ENCODE assay signal across 8 mouse cellular contexts in genomic region chr17:27565163-27565941, GRCm38 (mm10). TPM values are rescaled to one million over a fixed set of nuclear protein-coding genes. Genes with fewer than 3 reads are reported as not detected.
DNase-seq lines count a peak whose midpoint lies in the region; ATAC-seq and TF ChIP-seq lines count a peak whose summit lies in the region.

Gene AI413582, minus strand, starts transcription at chr17:27565756.

- peaks cover 10% of the 10 kb centered on the region for H3K4me1 ChIP-seq in hindbrain, postnatal 0 days (ENCODE audit: insufficient read depth, low read length)

- no peaks in the 10 kb centered on the region for H3K9me3 ChIP-seq in hindbrain, postnatal 0 days (ENCODE audit: low read length)

- ATAC-seq in activated CD4-positive, CD25-positive, alpha-beta regulatory T cell, adult 4 months: peak; percentile 93
- peak; percentile 74 for ATAC-seq in common myeloid progenitor, adult 5-6 weeks (replicated peaks; ENCODE audit: low read depth, poor library complexity, severe bottlenecking)
- ATAC-seq in hindbrain, postnatal 0 days: peak; percentile 93

- peak within 1 kb of the TSS; percentile 86 for H3K4me2 ChIP-seq in hindbrain, postnatal 0 days (ENCODE audit: low read depth, low read length)

- no peaks in the 10 kb centered on the region for H3K27me3 ChIP-seq in hindbrain, postnatal 0 days (ENCODE audit: insufficient read depth, low read length)

- peak; percentile 94 to 95 for DNase-seq in gastrocnemius, adult 8-10 months (ENCODE audit: low spot score in 2 of 2)
- peak; percentile 95 for DNase-seq in hindbrain, postnatal 0 days (ENCODE audit: low spot score)
- DNase-seq in left cerebral cortex, adult 2 months (ENCODE audit: extremely low spot score in 1 of 2, low spot score in 2 of 2): peak; percentile 97 to 99
- peak; percentile 86 for DNase-seq in retina, postnatal 7 days (ENCODE audit: low read depth, low spot score)
- DNase-seq in urinary bladder, adult 18-20 months (ENCODE audit: low spot score in 2 of 2): peak; percentile 96 to 98

- intact Hi-C loops in left cerebral cortex, adult 2 months (cut with DNase I): loop anchor here (1.0 to 2.0 kb wide), 3 partner anchors 31 to 64 kb away; partner anchors contain the start of gene Nudt3

- peak within 1 kb of the TSS; percentile 83 for H3K27ac ChIP-seq in hindbrain, postnatal 0 days
- peak within 1 kb of the TSS; percentile 93 for H3K27ac ChIP-seq in left cerebral cortex, adult 2 months
- H3K27ac ChIP-seq in macrophage: peak within 1 kb of the TSS; percentile 86

- H3K79me2 ChIP-seq in macrophage (ENCODE audit: inconsistent target): peaks cover 37% of the 10 kb centered on the region

- peak; percentile 52 for TF ChIP-seq CTCF in hindbrain, postnatal 0 days (IDR thresholded peaks at IDR 0.05; ENCODE audit: low read depth)
- no peak; the same call in none of the 2 replicates for TF ChIP-seq CTCF in left cerebral cortex, adult 2 months (IDR thresholded peaks at IDR 0.05)

- 0% methylated on average over 58 of the region's 58 CpGs for WGBS in hindbrain, postnatal 0 days
- WGBS in macrophage (ENCODE audit: missing documents): 1% methylated on average over 58 of the region's 58 CpGs

- H3K36me3 ChIP-seq in hindbrain, postnatal 0 days (ENCODE audit: insufficient read depth, low read length): no peaks in the 10 kb centered on the region
- H3K36me3 ChIP-seq in macrophage (ENCODE audit: inconsistent target): peaks cover 9% of the 10 kb centered on the region; the same call in 1 of the 2 replicates

- H3K9ac ChIP-seq in hindbrain, postnatal 0 days (replicated peaks; ENCODE audit: low read length): peak within 1 kb of the TSS; percentile 63

- H3K4me3 ChIP-seq in hindbrain, postnatal 0 days (ENCODE audit: low read length): peak within 1 kb of the TSS; percentile 65
- H3K4me3 ChIP-seq in left cerebral cortex, adult 2 months: peak within 1 kb of the TSS; percentile 76
- peak within 1 kb of the TSS; percentile 81 for H3K4me3 ChIP-seq in macrophage (ENCODE audit: inconsistent target)

RNA-seq across cellular contexts. Expression of gene AI413582, which starts in this region (rescaled TPM):
- 100 to 1,000 TPM in 1 of 2 experiments, 10 to 100 TPM in 1; 98.5 to 118 TPM for polyA plus RNA-seq in activated CD4-positive, CD25-positive, alpha-beta regulatory T cell, adult 4 months (2017; shearing (Covaris generic))
- 19.0 and 22.6 TPM in 2 replicates for total RNA-seq in common myeloid progenitor, adult 5-6 weeks (2017)
- 1 to 10 TPM; 1.7 to 3.9 (median 2.8) TPM for total RNA-seq in gastrocnemius, adult 8-10 months (2022)
- 50.2 and 59.6 TPM in 2 replicates for total RNA-seq in hindbrain, postnatal 0 days (2014; rRNA removed)
- 92.7 and 95.3 TPM in 2 replicates for polyA plus RNA-seq in hindbrain, postnatal 0 days (2015; fragmentation: Nextera tagmentation; extraction: Ambion mirVana)
- total RNA-seq in left cerebral cortex, adult 2 months (2021): 10 to 100 TPM; 86.7 to 93.8 TPM
- total RNA-seq in macrophage (2018; cell fraction: chromatin; rRNA removed): 10 to 100 TPM; 10.6 to 63.5 (median 31.3) TPM
- total RNA-seq in macrophage (2018; cell fraction: cytosol; rRNA removed): 100 to 1,000 TPM in 22 of 26 experiments, 10 to 100 TPM in 4; 81.5 to 158 (median 121) TPM
- 10 to 100 TPM; 19.4 to 92.0 (median 44.1) TPM for total RNA-seq in macrophage (2018; cell fraction: nucleus; rRNA removed)
- 42.9 to 137 TPM (median 117 TPM) in 3 replicates for polyA plus RNA-seq in macrophage (2018)

Comparison
In these comparisons a context has a peak if more than half of its experiments do, and no peak if none do; other contexts are left out.
1. Peak in every context shown above with its lines: DNase-seq, ATAC-seq, H3K4me3 ChIP-seq and H3K27ac ChIP-seq.